Comparison of ENCODE assay signal across 9 mouse cellular contexts in the genomic region with DNA sequence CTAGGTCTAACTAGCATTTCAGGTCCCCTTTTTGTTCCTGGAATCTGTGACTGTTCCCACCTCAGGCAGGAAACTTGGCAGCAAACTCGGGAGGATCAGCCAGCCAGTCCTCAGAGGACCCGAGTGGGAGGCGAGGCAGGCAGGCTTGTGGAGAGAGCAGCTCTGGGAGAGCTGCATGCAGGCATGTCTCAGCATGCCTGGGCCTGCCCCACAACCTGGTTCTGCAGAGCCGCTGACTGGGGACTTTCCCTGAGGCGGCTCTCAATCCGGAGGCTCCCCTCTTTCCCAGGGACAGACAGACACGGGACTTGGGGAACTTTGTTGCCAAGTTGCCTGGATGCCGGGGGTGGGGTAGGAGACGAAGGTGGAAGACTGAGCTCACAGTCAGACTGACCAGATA. TPM values are rescaled to one million over a fixed set of nuclear protein-coding genes. Genes with fewer than 3 reads are reported as not detected.
DNase-seq lines count a peak whose midpoint lies in the region; ATAC-seq and TF ChIP-seq lines count a peak whose summit lies in the region.
"Had no signal": no experiment of that assay in that cellular context is flagged by ENCODE, and none has a peak within 500 bp of the region (broad histone marks: within the 10 kb centered on the region; RNA-seq: fewer than 3 reads in every experiment).

No protein-coding gene starts in this region.

- H3K27me3 ChIP-seq in liver, embryonic 12.5 days (replicated peaks) = 0 out of 2 replicates have a peak, but pooled peaks cover 6% of the 10 kb centered on the region
- no peaks in the 10 kb centered on the region for H3K27me3 ChIP-seq in limb, embryonic 14.5 days (ENCODE audit: control insufficient read depth, insufficient read depth, low read length)

- TF ChIP-seq POLR2A in limb, embryonic 14.5 days (IDR thresholded peaks at IDR 0.05; ENCODE audit: borderline replicate concordance, extremely low read depth, insufficient read depth, insufficient read length) = no peak

- no peak overlapping the region for H3K27ac ChIP-seq in liver, embryonic 12.5 days
- H3K27ac ChIP-seq in limb, embryonic 14.5 days (replicated peaks; ENCODE audit: low read depth, low read length) = peak overlapping the region; percentile 68; the same call in 1 of the 2 replicates

- no peak for ATAC-seq in liver, embryonic 12.5 days
- ATAC-seq in limb, embryonic 14.5 days (ENCODE audit: low FRiP score, low read depth) = peak; percentile 61
- no peak for ATAC-seq in megakaryocyte progenitor cell, adult 5-6 weeks (replicated peaks; ENCODE audit: poor library complexity)

- peak; percentile 14 for DNase-seq in liver
- DNase-seq in brain, adult 2 months (ENCODE audit: low read depth, low spot score) = peak; percentile 77
- DNase-seq in heart, postnatal 25 days (ENCODE audit: low spot score) = peak; percentile 71
- peak; percentile 70 for DNase-seq in limb, embryonic 14.5 days (ENCODE audit: low spot score)
- peak; percentile 66 to 74 for DNase-seq in urinary bladder, adult 18-20 months (ENCODE audit: low spot score in 2 of 2)
- DNase-seq in thymus, postnatal 25 days = no peak

- H3K36me3 ChIP-seq in liver, embryonic 12.5 days = no peaks in the 10 kb centered on the region
- no peaks in the 10 kb centered on the region for H3K36me3 ChIP-seq in limb, embryonic 14.5 days (ENCODE audit: control insufficient read depth, insufficient read depth, low read length)

- H3K9ac ChIP-seq in liver, embryonic 12.5 days = no peak overlapping the region
- peak overlapping the region; percentile 29; the same call in 1 of the 2 replicates for H3K9ac ChIP-seq in limb, embryonic 14.5 days (ENCODE audit: low read depth, low read length, severe bottlenecking)

- 37% methylated on average over 9 of the region's 9 CpGs for WGBS in liver, embryonic 12.5 days (ENCODE audit: insufficient replicate concordance)
- 43% methylated on average over 9 of the region's 9 CpGs for WGBS in limb, embryonic 14.5 days

- H3K4me2 ChIP-seq in liver, embryonic 12.5 days = no peak overlapping the region
- H3K4me2 ChIP-seq in limb, embryonic 14.5 days (replicated peaks; ENCODE audit: low read depth, low read length, severe bottlenecking) = peak overlapping the region; percentile 21; the same call in 1 of the 2 replicates

- no peaks in the 10 kb centered on the region for H3K4me1 ChIP-seq in liver, embryonic 12.5 days
- H3K4me1 ChIP-seq in limb, embryonic 14.5 days (ENCODE audit: control insufficient read depth, insufficient read depth, low read length) = peaks cover 6% of the 10 kb centered on the region; the same call in 1 of the 2 replicates

- H3K4me3 ChIP-seq in liver, embryonic 12.5 days = no peak overlapping the region
- H3K4me3 ChIP-seq in limb, embryonic 14.5 days (replicated peaks; ENCODE audit: low read length) = no peak overlapping the region

- no peaks in the 10 kb centered on the region for H3K9me3 ChIP-seq in liver, embryonic 12.5 days (replicated peaks)
- no peaks in the 10 kb centered on the region for H3K9me3 ChIP-seq in limb, embryonic 14.5 days (ENCODE audit: control insufficient read depth, low read length)

- intact Hi-C loops in heart, postnatal 25 days (cut with DNase I) = loop anchor here (2.0 to 5.0 kb wide), 3 partner anchors 57 to 136 kb away; a partner anchor contains a TSS

RNA-seq across cellular contexts. Expression of a gene that starts 13.4 kb away (rescaled TPM):
- polyA plus RNA-seq in liver, embryonic 12.5 days (2016; fragmentation: Nextera tagmentation; extraction: Ambion mirVana) = not detected in 2 replicates
- total RNA-seq in heart, postnatal 25 days (2021) = not detected
- not detected in 2 replicates for polyA plus RNA-seq in limb, embryonic 14.5 days (2012; rRNA removed)
- not detected in 2 replicates for polyA plus RNA-seq in limb, embryonic 14.5 days (2014; fragmentation: Nextera tagmentation; extraction: Ambion mirVana)
- total RNA-seq in megakaryocyte progenitor cell, adult 5-6 weeks (2015) = 0.17 TPM in 1 of 2 replicates, not detected in the other
- total RNA-seq in megakaryocyte progenitor cell, adult 5-6 weeks (2017) = not detected in 2 replicates
- polyA plus RNA-seq: liver, embryonic 16.5 days had no signal

RNA-seq across cellular contexts. Expression of a gene that starts 54.5 kb away (rescaled TPM):
- 4.5 and 4.6 TPM in 2 replicates for polyA plus RNA-seq in liver, embryonic 12.5 days (2016; fragmentation: Nextera tagmentation; extraction: Ambion mirVana)
- 100 to 1,000 TPM; 123 to 126 TPM for total RNA-seq in heart, postnatal 25 days (2021)
- polyA plus RNA-seq in limb, embryonic 14.5 days (2012; rRNA removed) = 44.7 and 48.6 TPM in 2 replicates
- polyA plus RNA-seq in limb, embryonic 14.5 days (2014; fragmentation: Nextera tagmentation; extraction: Ambion mirVana) = 31.1 and 32.7 TPM in 2 replicates
- not detected in 2 replicates for total RNA-seq in megakaryocyte progenitor cell, adult 5-6 weeks (2015)
- 0.12 and 0.84 TPM in 2 replicates for total RNA-seq in megakaryocyte progenitor cell, adult 5-6 weeks (2017)

Comparison
In these comparisons a context has a peak if more than half of its experiments do, and no peak if none do; other contexts are left out.
1. RNA of a gene that starts 54.5 kb away (total RNA-seq): 123 to 126 TPM in heart, postnatal 25 days; 0.12 to 0.84 TPM in megakaryocyte progenitor cell, adult 5-6 weeks; every median in the first group is over 10 times any median in the second.